Mouse (Mus musculus): ENCODE results near the gene Ranbp10. TPM values are rescaled to one million over a fixed set of nuclear protein-coding genes. Genes with fewer than 3 reads are reported as not detected.

The Ranbp10 gene
- total RNA-seq, 2 experiments from 2014 or later, result 23.0 to 24.3 TPM

DNA sequence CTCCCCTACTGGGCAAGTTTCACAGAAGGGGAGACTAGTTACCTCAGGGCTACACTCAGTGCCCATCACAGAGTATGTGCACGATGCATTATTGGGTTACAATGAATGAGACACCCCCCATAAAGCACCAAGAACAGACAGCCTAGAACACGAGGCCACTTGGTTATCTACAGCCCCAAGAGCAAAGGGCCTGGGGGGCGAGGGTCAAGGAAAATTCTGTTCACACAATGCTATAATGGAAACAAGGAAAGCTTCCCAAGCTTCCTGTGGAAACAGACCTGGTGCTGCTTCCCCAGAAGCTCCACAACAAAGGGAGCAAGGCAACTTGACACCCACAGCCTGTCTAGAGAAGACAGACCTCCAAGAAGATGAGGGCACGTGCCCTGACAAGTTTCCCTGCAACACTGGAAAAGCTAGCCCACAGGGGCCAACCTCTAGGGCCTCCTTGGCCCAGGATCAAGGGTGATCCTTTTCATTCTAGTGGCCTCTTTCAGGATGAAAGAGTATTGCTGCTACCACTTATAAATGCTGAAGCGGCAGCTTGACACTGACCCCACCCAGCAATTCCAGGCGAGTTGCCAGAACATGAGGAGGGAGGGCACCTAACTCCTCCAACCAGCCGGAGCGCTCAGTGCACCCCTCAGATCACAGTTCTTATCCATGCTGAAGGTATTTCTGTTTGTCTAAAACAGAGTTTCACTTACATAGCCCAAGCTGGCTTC, 27.9 kb downstream of the Ranbp10 start:
- DNase-seq, result peak; percentile 91
- H3K4me3 ChIP-seq, result peak overlapping the region; percentile 9; the same call in 1 of the 2 replicates
- intact Hi-C loops (cut with DNase I), result no loop called here
- H3K27ac ChIP-seq, result peak overlapping the region; percentile 86
- TF ChIP-seq CTCF (IDR thresholded peaks at IDR 0.05), result no peak

DNA sequence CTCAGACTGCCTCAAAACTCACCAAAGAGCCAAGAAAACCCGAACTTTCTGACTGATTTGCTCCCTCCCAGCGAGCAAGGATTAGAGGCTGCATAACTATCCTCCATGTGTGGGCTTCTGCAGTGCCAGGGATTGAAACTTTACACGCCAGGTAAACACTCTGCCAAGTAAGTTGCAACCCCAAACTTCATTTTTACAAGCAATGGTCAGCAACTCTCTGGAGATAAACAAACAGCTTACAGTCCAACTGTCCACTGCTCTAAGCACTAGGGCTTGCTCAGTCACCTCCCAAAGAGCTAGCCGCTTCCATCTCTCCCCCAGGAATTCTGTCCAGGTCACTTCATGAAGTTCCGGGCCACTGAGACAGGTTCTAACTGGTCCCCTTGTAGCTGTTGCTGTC, 28.7 kb downstream of the Ranbp10 start:
- peak; percentile 50 for DNase-seq
- TF ChIP-seq CTCF (IDR thresholded peaks at IDR 0.05), result no peak
- intact Hi-C loops (cut with DNase I), result no loop called here
- H3K27ac ChIP-seq, result peak overlapping the region; percentile 86
- peak overlapping the region; percentile 7; the same call in 1 of the 2 replicates for H3K4me3 ChIP-seq

DNA sequence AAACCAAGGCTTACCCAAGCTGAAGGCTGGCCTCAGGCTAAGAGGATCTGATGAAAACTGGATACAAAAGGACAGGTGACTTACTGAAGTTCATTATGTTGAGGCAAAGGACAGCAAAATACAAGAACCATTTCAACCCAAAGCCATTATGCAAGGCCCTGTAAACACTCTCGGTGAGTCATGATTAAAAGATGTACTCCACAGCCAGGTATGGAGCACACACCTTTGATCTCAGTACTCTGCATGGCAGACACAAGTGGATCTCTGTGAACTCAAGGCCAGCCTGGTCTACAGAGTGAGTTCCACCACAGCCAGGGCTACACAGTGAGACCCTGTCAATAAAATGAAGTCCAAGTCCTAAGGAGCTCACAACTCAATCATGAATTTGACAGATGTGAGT, 31.4 kb downstream of the Ranbp10 start:
- no peak for DNase-seq
- Histone ChIP-seq H3K27ac (no peak overlapping the region), H3K4me3 (no peak overlapping the region)
- intact Hi-C loops (cut with DNase I), result no loop called here
- TF ChIP-seq CTCF (IDR thresholded peaks at IDR 0.05), result no peak

DNA sequence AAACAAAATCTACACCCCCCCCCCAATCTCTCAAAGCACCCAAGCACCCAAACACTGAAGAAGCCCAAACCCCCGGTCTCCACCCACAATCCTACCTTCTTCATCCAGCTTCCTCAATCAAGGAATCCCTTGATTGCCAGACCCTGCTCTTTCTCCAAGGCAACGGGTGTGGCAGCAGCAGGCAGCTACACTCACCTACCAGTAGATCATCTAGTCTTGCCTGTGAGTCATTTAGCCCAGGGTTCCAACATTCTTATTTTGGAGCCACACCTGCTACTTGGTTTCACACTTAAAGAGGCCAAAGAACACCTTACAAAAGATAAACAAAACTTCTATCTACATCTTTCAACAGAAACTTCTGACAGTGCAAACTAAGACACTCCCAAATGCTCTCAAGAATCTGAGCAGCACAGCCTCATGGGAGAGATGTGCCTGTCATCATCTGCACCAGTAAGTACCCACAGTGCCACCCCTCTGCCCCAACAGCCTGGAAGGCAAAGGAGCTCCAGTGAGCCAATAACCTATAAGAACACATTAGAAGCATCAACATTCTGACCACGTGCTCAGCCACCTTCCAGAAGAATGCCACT, 33.0 kb downstream of the Ranbp10 start:
- no peak overlapping the region for H3K4me3 ChIP-seq
- H3K27ac ChIP-seq, result no peak overlapping the region
- intact Hi-C loops (cut with DNase I), result no loop called here
- DNase-seq, result no peak
- no peak for TF ChIP-seq CTCF (IDR thresholded peaks at IDR 0.05)

DNA sequence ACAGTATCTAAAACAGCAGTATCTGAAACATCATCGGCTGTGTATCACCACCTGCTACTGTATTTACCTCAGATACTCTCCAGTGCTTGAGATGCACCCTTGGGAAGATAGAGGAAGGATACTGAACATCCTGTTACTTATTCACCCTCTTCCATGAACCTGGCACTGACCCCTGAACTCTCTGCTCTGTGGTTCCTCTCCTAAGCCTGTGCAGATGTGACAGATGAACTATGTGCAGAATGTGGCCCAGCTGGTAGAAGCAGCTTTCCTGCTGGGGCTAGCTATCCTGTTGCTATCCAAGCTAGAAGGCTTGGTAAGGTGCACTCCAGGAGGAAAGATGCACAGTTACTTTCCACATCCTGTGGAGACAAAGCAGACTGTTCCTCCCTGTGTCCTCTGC, 33.8 kb downstream of the Ranbp10 start:
- intact Hi-C loops (cut with DNase I), result no loop called here
- TF ChIP-seq CTCF (IDR thresholded peaks at IDR 0.05), result no peak
- H3K4me3 ChIP-seq, result no peak overlapping the region
- H3K27ac ChIP-seq, result peak overlapping the region; percentile 51
- no peak for DNase-seq

DNA sequence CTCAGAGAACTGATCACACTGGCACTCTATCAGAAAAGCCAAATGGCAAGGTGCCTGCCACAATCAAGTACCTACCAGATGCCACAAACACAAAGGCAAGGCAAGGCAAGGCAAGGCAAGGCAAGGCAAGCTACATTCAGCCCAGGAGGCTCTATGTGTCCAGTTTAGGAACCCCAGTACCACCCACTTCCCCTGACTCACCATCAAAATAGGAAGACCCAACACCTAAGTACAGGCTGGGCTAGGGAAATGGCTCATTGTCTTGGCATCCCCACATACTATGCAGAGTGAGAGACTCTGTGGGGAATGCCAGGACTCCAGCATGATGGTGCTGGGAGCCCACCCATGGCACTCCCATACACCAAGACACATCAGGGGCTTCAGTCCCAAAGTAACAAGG, 37.5 kb downstream of the Ranbp10 start:
- no peak overlapping the region for H3K27ac ChIP-seq

DNA sequence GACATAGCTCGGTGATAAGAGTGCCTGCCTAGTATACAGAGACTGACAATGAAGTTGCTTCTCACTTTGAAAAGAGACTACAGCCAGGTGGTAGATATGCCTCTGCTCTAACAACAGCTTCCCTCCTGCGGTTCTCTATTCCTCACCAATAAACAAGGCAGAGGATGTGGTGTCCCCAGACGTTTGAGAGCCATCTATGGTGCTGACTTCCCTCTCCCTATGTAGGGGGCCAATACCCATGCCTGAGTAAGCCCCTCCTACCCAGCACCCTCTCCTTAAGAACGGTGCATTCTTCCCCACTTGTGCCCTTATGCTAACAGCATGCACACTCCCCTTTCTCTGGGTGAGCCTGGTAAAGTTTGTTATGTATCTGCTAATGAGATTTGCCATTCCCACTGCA, 38.2 kb downstream of the Ranbp10 start:
- no peak for TF ChIP-seq CTCF (IDR thresholded peaks at IDR 0.05)
- no peak overlapping the region for H3K27ac ChIP-seq
- no peak overlapping the region for H3K4me3 ChIP-seq
- DNase-seq, result no peak
- intact Hi-C loops (cut with DNase I), result loop anchor here (2.0 kb wide), 1 partner anchor 74 kb away; no protein-coding TSS in a partner anchor

More for the DNA sequence above, 37.5 kb downstream of the Ranbp10 start:
- no peak for TF ChIP-seq CTCF (IDR thresholded peaks at IDR 0.05)
- intact Hi-C loops (cut with DNase I), result loop anchor here (2.0 kb wide), 1 partner anchor 75 kb away; no protein-coding TSS in a partner anchor
- H3K4me3 ChIP-seq, result no peak overlapping the region
- DNase-seq, result no peak

DNA sequence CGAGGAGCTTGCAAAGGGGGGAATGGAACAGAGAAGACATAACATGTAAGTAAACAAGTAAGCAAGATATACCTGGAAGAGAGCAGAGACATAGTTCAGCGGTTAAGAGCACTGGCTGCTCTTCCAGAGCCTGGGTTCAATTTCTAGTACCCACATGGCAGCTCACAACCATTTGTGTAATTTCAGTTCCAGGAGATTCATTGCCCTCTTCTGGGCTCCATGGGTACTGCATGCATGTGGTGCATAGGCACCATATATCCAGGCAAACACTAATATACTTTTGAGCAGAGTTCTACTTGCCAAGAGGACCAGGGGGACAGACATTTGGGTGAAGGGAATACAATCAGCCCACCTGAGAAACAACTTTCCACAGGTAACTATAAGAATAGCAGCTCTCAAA, 38.9 kb downstream of the Ranbp10 start:
- no peak for DNase-seq
- intact Hi-C loops (cut with DNase I), result loop anchor here (2.0 kb wide), 1 partner anchor 73 kb away; no protein-coding TSS in a partner anchor
- TF ChIP-seq CTCF (IDR thresholded peaks at IDR 0.05), result peak; percentile 79
- Histone ChIP-seq H3K4me3 (no peak overlapping the region), H3K27ac (no peak overlapping the region)

DNA sequence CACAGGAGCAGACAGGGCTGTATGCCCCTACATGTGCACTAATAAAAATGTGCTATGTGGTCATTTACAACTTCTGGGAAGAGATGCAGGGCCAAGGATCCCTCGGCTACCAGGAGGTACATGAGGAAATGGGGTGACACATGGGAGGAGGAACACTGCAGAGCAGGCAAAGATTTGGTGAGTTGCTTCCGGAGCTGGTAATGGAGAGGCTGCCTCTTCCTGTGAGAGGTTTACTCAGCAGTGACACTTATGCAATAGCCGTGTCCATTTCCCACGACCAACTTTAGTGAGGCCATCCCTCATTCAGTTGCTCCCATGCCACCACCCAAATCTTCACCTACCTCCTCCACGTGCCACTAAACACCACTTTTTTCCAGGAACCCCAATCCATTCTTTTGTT, 46.9 kb downstream of the Ranbp10 start:
- intact Hi-C loops (cut with DNase I), result no loop called here
- TF ChIP-seq CTCF (IDR thresholded peaks at IDR 0.05), result no peak

DNA sequence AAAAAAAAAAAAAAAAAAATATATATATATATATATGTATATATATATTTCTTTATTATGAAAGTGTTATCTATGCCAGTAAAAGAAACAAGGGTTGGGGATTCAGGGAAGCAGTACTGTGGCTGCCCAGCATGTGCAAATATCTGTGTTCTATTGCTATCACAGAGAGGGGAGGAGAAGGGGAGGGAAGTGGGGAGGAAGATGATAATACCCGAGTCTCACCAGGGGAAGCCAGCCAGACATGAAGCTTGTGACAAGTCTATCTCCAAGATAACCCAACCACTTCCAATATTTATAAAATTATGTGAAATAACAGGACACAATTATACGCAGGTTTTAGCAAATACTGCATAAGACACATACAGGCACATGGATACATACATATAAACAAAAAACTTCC, 49.3 kb downstream of the Ranbp10 start:
- Histone ChIP-seq H3K27ac (no peak overlapping the region), H3K4me3 (no peak overlapping the region)
- no peak for TF ChIP-seq CTCF (IDR thresholded peaks at IDR 0.05)
- intact Hi-C loops (cut with DNase I), result no loop called here
- DNase-seq, result no peak

More for the DNA sequence above, 46.9 kb downstream of the Ranbp10 start:
- no peak for DNase-seq
- no peak overlapping the region for H3K27ac ChIP-seq
- H3K4me3 ChIP-seq, result no peak overlapping the region

DNA sequence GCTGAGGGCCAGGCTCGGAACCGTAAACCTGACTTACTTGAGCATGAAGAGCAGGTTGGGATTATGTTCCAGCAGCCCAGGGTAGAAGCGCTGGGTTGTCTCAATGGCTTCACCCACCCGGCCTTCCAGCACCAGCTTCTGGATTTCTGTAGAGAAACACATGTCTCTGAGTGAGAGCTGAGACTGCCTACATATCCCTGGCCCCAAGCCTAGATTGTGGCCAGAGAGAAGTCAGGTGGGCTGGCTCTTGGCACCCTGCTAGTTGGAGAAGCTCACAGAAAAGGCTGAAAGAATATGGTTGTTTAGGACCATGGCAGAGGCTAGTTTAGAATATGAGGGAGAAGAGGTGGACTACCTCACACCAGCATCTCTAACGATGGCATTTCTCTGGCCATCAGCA, 52.7 kb downstream of the Ranbp10 start:
- Histone ChIP-seq H3K27ac (no peak overlapping the region), H3K4me3 (no peak overlapping the region)
- no peak for TF ChIP-seq CTCF (IDR thresholded peaks at IDR 0.05)
- intact Hi-C loops (cut with DNase I), result loop anchor here (5.0 kb wide), 1 partner anchor 62 kb away; no protein-coding TSS in a partner anchor
- DNase-seq, result no peak

DNA sequence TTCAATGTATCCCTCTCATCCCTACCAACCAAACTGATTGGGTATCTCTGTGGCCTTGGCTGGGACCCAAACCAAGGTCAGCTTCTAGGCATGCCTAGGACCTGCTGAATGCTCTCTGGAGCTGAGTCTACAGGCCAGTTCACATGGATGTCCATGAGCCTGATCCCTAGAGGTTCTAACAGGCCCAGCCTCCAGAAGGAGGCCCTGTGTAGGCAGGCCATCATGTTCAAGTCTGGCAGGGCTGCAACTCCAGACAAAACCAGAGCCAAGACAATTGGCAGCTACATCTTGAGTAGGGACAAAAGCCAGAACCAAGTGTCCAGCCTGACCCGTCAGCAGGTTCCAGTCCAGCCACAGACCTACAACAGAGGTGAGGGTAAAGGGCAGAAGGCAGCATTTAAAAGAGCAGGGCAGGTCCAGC, 53.7 kb downstream of the Ranbp10 start:
- intact Hi-C loops (cut with DNase I), result loop anchor here (5.0 kb wide), 1 partner anchor 61 kb away; no protein-coding TSS in a partner anchor
- DNase-seq, result no peak

More for the DNA sequence above, 53.7 kb downstream of the Ranbp10 start:
- no peak overlapping the region; the same call in 1 of the 2 replicates for H3K27ac ChIP-seq
- TF ChIP-seq CTCF (IDR thresholded peaks at IDR 0.05), result no peak
- H3K4me3 ChIP-seq, result no peak overlapping the region

Data from gastrocnemius, adult 2 months (tissue).